Mouse (Mus musculus): ENCODE measurements around the gene Rnasel. TPM values are rescaled to one million over a fixed set of nuclear protein-coding genes. Genes with fewer than 3 reads are reported as not detected.

Rnasel gene
- polyA plus RNA-seq, 1 experiment from 2014 or later = 44.4 TPM

DNA sequence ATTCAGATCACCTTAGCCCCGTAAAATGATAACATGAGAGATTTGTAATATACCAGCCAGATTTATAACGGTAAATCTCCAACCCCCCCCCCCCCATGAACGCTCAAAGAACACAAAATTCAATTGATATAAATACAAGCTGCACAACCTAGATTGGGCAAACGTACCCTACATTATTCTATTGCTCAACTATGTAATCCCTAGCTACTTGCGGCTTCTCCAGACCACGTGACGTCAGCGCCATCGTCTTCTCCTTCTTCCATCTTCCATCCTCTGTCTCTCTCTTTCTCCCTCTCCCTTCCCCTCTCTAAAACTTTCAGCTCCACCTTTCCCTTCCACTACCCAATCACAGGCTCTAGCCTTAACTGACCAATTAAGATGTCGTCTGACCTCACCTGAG, 29.0 kb downstream of the Rnasel start:
- no peak for ATAC-seq (replicated peaks)
- no peak overlapping the region for H3K4me3 ChIP-seq
- H3K27me3 ChIP-seq = no peaks in the 10 kb centered on the region
- H3K9ac ChIP-seq (replicated peaks) = no peak overlapping the region
- 85% methylated on average over 10 of the region's 10 CpGs for WGBS
- H3K9me3 ChIP-seq = no peaks in the 10 kb centered on the region
- H3K36me3 ChIP-seq = no peaks in the 10 kb centered on the region
- no peak overlapping the region for H3K4me2 ChIP-seq (replicated peaks)
- no peak overlapping the region for H3K27ac ChIP-seq (replicated peaks)
- no peaks in the 10 kb centered on the region for H3K4me1 ChIP-seq

DNA sequence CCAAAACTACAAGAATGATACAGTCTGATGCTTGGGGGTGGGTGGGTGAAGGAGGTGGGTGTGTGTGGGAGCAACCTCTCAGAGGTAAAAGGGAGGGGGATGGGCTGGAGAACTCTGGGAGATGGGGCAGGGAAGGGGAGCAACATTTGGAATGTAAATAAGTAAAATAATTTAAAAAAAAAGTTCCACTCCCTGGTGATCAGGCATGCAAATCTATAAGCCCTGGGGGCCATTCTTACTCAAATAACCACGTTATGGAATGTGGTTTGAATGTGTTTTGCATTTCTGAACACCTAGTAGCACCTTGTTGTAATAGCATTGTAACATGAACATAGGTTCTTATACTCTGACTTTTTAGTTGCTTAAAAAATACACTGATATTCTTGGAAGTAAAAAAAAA, 34.1 kb downstream of the Rnasel start:
- Histone ChIP-seq H3K4me1 (no peaks in the 10 kb centered on the region), H3K4me3 (no peak overlapping the region), H3K36me3 (no peaks in the 10 kb centered on the region), H3K27me3 (no peaks in the 10 kb centered on the region), H3K9ac (replicated peaks) (no peak overlapping the region), H3K9me3 (no peaks in the 10 kb centered on the region), H3K4me2 (replicated peaks) (no peak overlapping the region), H3K27ac (replicated peaks) (no peak overlapping the region)
- WGBS = 59% methylated on average over 1 of the region's 1 CpGs
- ATAC-seq (replicated peaks) = no peak

DNA sequence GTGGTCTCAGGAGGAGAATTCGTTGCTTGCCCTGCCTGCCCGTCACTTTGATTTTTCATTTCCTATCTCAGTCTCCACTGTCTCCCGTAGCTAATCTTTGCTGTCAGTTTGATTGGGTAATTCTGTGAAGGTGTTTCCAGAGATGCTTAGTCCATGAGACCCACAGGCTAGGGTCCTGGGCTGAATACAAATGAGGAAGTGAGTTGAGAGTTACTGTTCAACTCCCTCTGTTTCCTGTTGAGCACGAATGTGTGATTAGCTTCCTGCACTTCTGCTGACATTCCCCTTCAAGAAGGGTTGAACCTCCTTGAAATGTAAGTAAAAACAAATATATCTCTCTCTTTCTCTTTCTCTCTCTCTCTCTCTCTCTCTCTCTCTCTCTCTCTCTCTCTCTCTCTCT, 36.4 kb downstream of the Rnasel start:
- no peaks in the 10 kb centered on the region for H3K36me3 ChIP-seq
- H3K9me3 ChIP-seq = no peaks in the 10 kb centered on the region
- no peaks in the 10 kb centered on the region for H3K27me3 ChIP-seq
- H3K9ac ChIP-seq (replicated peaks) = no peak overlapping the region
- no peak for ATAC-seq (replicated peaks)
- no peak overlapping the region for H3K27ac ChIP-seq (replicated peaks)
- no peak overlapping the region for H3K4me2 ChIP-seq (replicated peaks)
- WGBS = 77% methylated on average over 4 of the region's 4 CpGs
- H3K4me3 ChIP-seq = no peak overlapping the region
- no peaks in the 10 kb centered on the region for H3K4me1 ChIP-seq

DNA sequence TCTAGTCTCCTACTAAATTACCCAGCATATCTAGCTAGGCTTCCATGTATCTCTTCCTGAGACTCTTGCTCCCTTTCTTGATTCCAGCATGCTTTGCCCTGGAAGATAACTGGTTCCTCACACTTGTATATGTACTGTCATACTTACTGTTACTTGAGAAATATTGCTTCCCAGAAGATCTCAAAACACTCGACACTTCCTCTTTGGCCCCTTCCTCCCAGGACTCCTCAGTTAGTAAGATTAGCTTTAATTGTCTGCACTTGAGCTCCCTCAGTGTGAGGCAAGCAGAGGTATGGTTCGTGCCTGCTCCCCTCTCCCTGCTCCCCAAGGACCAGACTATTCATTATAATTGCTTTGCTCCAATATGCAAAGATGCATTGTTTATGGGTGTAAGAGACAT, 41.5 kb downstream of the Rnasel start:
- no peak for ATAC-seq (replicated peaks)
- 67% methylated on average over 2 of the region's 2 CpGs for whole genome bisulfite sequencing
- no peaks in the 10 kb centered on the region for H3K36me3 ChIP-seq
- H3K9me3 ChIP-seq = no peaks in the 10 kb centered on the region
- H3K9ac ChIP-seq (replicated peaks) = no peak overlapping the region
- no peak overlapping the region for H3K4me2 ChIP-seq (replicated peaks)
- no peaks in the 10 kb centered on the region for H3K27me3 ChIP-seq
- H3K4me3 ChIP-seq = no peak overlapping the region
- H3K27ac ChIP-seq (replicated peaks) = no peak overlapping the region
- H3K4me1 ChIP-seq = no peaks in the 10 kb centered on the region

DNA sequence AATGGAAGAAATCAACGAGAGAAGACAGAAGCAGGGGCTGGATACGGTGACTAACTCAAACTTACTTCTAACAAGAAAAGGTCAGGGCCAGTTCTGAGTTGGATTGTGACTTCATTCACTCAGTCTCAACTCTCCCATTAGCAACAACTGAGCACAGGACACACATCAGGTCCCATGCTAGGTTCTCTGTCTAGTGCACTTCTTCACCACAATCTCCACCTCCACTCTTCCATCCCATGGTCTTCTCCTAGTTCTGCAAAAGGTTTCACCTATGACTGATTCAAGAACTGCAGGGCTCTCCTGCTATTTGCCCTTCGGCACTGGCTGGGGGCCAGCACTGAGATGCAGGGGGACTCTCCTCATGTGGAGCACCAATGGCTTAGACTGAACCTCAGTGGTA, 45.0 kb downstream of the Rnasel start:
- no peaks in the 10 kb centered on the region for H3K27me3 ChIP-seq

DNA sequence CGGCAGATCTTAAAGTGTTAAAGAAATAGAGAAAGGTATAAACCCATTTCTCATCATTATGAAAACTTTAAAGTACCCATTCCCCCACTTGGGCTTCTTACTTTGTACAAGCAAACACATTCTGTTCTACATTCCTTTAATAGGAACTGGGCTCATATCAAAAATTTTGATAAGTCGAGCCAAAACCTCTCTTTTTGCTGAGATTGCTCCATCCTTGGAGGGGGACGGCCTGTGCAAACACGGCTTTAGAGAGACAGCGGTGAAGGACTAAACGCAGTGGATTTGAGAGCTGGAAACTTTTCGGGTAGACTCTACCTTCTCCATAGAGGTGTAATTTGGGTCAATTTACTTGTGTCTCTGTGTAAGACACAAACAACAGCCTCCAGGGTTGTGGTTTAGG, 53.5 kb downstream of the Rnasel start:
- H3K27ac ChIP-seq (replicated peaks) = no peak overlapping the region
- H3K27me3 ChIP-seq = no peaks in the 10 kb centered on the region
- H3K36me3 ChIP-seq = no peaks in the 10 kb centered on the region
- no peaks in the 10 kb centered on the region for H3K4me1 ChIP-seq
- no peaks in the 10 kb centered on the region for H3K9me3 ChIP-seq
- no peak for ATAC-seq (replicated peaks)
- H3K4me2 ChIP-seq (replicated peaks) = no peak overlapping the region
- no peak overlapping the region for H3K9ac ChIP-seq (replicated peaks)
- 73% methylated on average over 7 of the region's 7 CpGs for WGBS
- H3K4me3 ChIP-seq = no peak overlapping the region

More for the DNA sequence above, 45.0 kb downstream of the Rnasel start:
- ATAC-seq (replicated peaks) = no peak
- Histone ChIP-seq H3K36me3 (no peaks in the 10 kb centered on the region), H3K4me1 (no peaks in the 10 kb centered on the region), H3K9ac (replicated peaks) (no peak overlapping the region), H3K27ac (replicated peaks) (no peak overlapping the region), H3K4me2 (replicated peaks) (no peak overlapping the region), H3K9me3 (no peaks in the 10 kb centered on the region), H3K4me3 (no peak overlapping the region)
- 94% methylated on average over 3 of the region's 3 CpGs for WGBS

- H3K9ac ChIP-seq (replicated peaks) = no peak overlapping the region
- no peaks in the 10 kb centered on the region for H3K9me3 ChIP-seq
- 60% methylated on average over 8 of the region's 8 CpGs for WGBS
- H3K27me3 ChIP-seq = no peaks in the 10 kb centered on the region
- no peaks in the 10 kb centered on the region for H3K4me1 ChIP-seq
- ATAC-seq (replicated peaks) = no peak
- no peak overlapping the region for H3K27ac ChIP-seq (replicated peaks)
- no peak overlapping the region for H3K4me3 ChIP-seq
- no peak overlapping the region for H3K4me2 ChIP-seq (replicated peaks)
- no peaks in the 10 kb centered on the region for H3K36me3 ChIP-seq
These were observed 54.3 kb downstream of the Rnasel start for GRCm38 (mm10) chr1:153803530-153803929.

GRCm38 (mm10) chr1:153807390-153807993, 58.3 kb downstream of the Rnasel start:
- ATAC-seq (replicated peaks) = no peak
- Histone ChIP-seq H3K4me1 (no peaks in the 10 kb centered on the region), H3K4me3 (no peak overlapping the region), H3K4me2 (replicated peaks) (no peak overlapping the region), H3K36me3 (no peaks in the 10 kb centered on the region), H3K27ac (replicated peaks) (no peak overlapping the region), H3K9me3 (no peaks in the 10 kb centered on the region), H3K9ac (replicated peaks) (no peak overlapping the region), H3K27me3 (no peaks in the 10 kb centered on the region)
- 58% methylated on average over 13 of the region's 13 CpGs for WGBS

Other genes starting within 250 kb of the Rnasel start
- gene Npl, start 199.4 kb upstream of the Rnasel start, polyA plus RNA-seq (2015; fragmentation: Nextera tagmentation; extraction: Ambion mirVana) = 7.2 and 8.2 TPM in 2 replicates
- 19.2 and 19.7 TPM in 2 replicates for gene Rgs8, start 96.4 kb upstream of the Rnasel start, polyA plus RNA-seq (2015; fragmentation: Nextera tagmentation; extraction: Ambion mirVana)
- 39.2 and 42.1 TPM in 2 replicates for gene Rgs16, start 9.1 kb upstream of the Rnasel start, polyA plus RNA-seq (2015; fragmentation: Nextera tagmentation; extraction: Ambion mirVana)
- 0.18 and 0.36 TPM in 2 replicates for gene Rgsl1, start 94.7 kb downstream of the Rnasel start, polyA plus RNA-seq (2015; fragmentation: Nextera tagmentation; extraction: Ambion mirVana)
- gene Teddm1b, start 124.9 kb downstream of the Rnasel start, polyA plus RNA-seq (2015; fragmentation: Nextera tagmentation; extraction: Ambion mirVana) = 1.7 and 2.3 TPM in 2 replicates
- gene Teddm1a, start 142.3 kb downstream of the Rnasel start, polyA plus RNA-seq (2015; fragmentation: Nextera tagmentation; extraction: Ambion mirVana) = 0.15 TPM in 1 of 2 replicates, not detected in the other
- gene Glul, start 150.5 kb downstream of the Rnasel start, polyA plus RNA-seq (2015; fragmentation: Nextera tagmentation; extraction: Ambion mirVana) = 121 and 133 TPM in 2 replicates
- gene Teddm2, start 150.8 kb downstream of the Rnasel start, polyA plus RNA-seq (2015; fragmentation: Nextera tagmentation; extraction: Ambion mirVana) = 2.2 and 2.5 TPM in 2 replicates

Data from forebrain, embryonic 15.5 days (tissue).